16 mouse cellular contexts compared by ENCODE assay signal in the genomic region with DNA sequence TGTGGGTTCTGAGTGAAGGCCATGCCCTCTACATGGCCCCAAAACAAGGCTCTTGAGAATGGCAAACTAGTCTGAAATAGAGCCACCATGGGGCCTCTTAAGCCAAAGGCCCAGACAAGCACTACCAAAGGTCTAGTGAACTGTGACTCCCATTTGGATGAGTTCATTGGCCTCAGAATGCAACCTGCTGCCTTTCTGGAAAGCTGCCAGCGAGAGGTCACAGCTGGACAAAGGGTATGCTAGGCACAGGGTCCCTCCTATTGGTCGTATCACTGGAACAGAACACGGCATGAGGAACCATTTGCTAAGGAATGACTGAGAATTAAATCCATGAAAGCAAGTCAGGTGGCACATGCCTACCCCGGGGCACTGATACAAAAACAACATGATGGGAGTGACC.
"Had no signal": no experiment of that assay in that cellular context is flagged by ENCODE, and none has a peak within 500 bp of the region (broad histone marks: within the 10 kb centered on the region; RNA-seq: fewer than 3 reads in every experiment).

No protein-coding gene starts in this region.

- H3K4me3 ChIP-seq: intestine, embryonic 15.5 days; limb, embryonic 15.5 days; liver, embryonic 15.5 days; midbrain, embryonic 10.5 days; myocyte; neural tube, embryonic 15.5 days had no signal

- H3K4me1 ChIP-seq: intestine, embryonic 15.5 days; limb, embryonic 15.5 days; liver, embryonic 15.5 days; midbrain, embryonic 10.5 days; neural tube, embryonic 15.5 days had no signal

- H3K27me3 ChIP-seq: intestine, embryonic 15.5 days; limb, embryonic 15.5 days; liver, embryonic 15.5 days; neural tube, embryonic 15.5 days had no signal

- H3K9me3 ChIP-seq: intestine, embryonic 15.5 days; limb, embryonic 15.5 days; liver, embryonic 15.5 days; midbrain, embryonic 10.5 days; neural tube, embryonic 15.5 days had no signal

- H3K9ac ChIP-seq: intestine, embryonic 15.5 days; limb, embryonic 15.5 days; liver, embryonic 15.5 days; lung, embryonic 14.5 days; neural tube, embryonic 15.5 days had no signal

- H3K4me2 ChIP-seq: intestine, embryonic 15.5 days; limb, embryonic 15.5 days; liver, embryonic 15.5 days; lung, embryonic 14.5 days; neural tube, embryonic 15.5 days had no signal

- ATAC-seq: intestine, embryonic 15.5 days had no signal

- H3K27ac ChIP-seq: intestine, embryonic 15.5 days; limb, embryonic 15.5 days; liver, embryonic 15.5 days; midbrain, embryonic 10.5 days; neural tube, embryonic 15.5 days; stomach, postnatal 0 days had no signal

- DNase-seq: layer of hippocampus, adult 9-11 months; layer of hippocampus, postnatal 36 days; lung, embryonic 14.5 days; lung, postnatal 10 days; lung, postnatal 4 days; midbrain, embryonic 14.5 days; right cerebral cortex, adult 18-20 months; right cerebral cortex, postnatal 25 days; thymus, postnatal 14 days had no signal

- H3K36me3 ChIP-seq: intestine, embryonic 15.5 days; limb, embryonic 15.5 days; liver, embryonic 15.5 days; midbrain, embryonic 10.5 days; neural tube, embryonic 15.5 days had no signal
